Mouse (Mus musculus) large intestine, adult 2 months (tissue): ENCODE data around the gene Lrrfip1. TPM values are rescaled to one million over a fixed set of nuclear protein-coding genes. Genes with fewer than 3 reads are reported as not detected.

Experiments used
- DNase-seq: peaks from one replicate; pipeline ENCODE4 v3.0.0-alpha.2; 2012; ENCODE audit warnings: low read depth, low spot score
- WGBS: fragments of 180-500 bp; shearing (Covaris S2); methylation state at CpG from one replicate; pipeline ENCODE4 v1.1.7; 2018; 5-methylcytosine and 5-hydroxymethylcytosine counted together
- polyA plus RNA-seq: library from polyadenylated mRNA; depleted of rRNA; stranded (reverse); fragments of >200 nt; gene quantifications from 2 replicates; pipeline ENCODE4 v1.2.3, GENCODE M21; 2012

Lrrfip1 gene
- polyA plus RNA-seq, 1 experiment: 10.6 TPM

DNA sequence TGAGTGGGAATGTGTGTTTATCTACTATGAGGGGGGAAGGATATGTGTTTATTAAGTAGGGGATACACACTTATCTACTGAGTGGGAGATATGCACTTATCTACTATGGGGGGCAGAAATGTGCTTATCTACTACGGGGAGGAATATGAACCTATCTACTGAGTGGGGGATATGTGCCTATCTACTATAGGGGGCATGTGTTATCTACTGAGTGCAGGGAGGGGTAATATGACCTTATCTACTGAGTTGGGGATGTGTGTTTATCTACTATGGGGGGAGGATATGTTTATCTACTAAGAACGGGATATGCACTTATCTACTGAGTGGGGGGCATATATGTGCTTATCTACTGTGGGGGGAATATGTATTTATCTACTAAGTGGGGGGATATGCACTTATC is 20.8 kb downstream of the Lrrfip1 start:
- WGBS: 78% methylated on average over 2 of the region's 2 CpGs

DNA sequence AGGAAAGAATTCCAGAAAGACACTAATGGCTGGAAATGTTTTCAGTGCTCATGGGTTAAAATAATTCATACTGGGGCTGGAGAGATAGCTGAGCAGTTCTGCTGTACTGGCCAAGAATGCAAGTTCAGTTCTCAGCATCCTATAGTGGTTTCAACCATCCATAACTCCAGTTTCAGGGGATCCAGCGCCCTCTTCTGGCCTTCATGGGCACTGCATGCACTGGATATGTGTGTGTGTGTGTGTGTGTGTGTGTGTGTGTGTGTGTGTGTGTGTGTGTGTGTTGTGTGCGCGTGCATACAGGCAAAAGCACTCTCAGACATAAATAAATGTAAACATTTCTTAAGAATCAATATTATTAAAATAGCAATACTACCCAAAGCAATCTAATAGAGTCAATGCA is 22.8 kb downstream of the Lrrfip1 start:
- no peak for DNase-seq
- 61% methylated on average over 3 of the region's 3 CpGs for WGBS

More for the DNA sequence above, 20.8 kb downstream of the Lrrfip1 start:
- DNase-seq: no peak

DNA sequence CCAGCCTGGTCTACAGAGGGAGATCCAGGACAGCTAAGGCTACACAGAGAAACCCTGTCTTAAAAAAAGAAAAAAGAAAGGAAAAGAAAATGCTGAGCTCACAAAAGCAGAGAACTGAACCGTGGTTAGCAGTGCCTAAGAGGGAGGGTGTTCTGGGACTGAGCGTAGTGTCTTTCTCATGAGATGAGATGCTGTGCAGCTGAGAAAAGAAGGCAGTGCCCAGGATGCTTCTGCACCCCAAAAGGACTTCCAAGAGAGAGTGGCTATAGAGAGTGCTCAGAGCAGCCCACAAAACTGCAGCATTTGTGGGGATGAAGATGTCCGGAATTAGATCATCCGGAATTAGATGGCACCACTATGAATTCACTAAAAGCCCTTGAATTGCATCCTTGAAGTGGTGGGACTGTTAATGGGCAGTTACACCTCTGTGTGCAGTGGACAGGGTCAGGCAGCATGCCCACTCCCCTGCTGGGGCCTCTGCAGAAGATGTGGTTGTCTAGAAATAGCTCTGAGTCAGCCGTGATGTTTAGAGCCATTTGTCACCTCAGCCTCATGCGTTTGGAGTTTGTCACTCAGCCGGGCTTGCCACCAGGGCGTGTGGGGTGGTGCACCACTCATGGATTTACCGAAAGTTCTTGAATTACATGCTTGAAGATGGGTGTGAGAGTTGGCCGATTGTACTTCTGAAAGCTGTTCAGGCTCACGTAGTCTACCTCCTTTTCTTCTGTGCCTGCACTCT is 23.8 kb downstream of the Lrrfip1 start:
- WGBS: 67% methylated on average over 11 of the region's 11 CpGs
- no peak for DNase-seq

DNA sequence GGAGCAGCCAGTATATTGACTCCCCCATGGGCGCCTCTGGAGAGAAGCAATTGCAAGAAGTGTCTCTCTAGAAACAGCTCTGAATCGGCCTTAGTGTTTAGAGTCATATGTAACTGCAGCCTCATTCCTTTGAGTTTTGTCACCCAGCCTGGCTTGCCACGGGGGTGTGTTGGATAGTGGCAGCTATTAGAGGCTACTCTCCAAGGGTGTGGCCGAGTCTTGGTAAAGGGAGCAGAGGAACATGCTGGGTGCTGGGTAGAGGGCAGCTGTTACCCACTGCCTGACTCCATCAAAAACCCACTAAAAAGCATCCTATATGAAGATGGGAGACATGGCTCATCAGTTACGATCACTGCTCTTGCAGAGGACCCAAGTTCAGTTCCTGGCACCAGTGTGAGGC is 24.7 kb downstream of the Lrrfip1 start:
- no peak for DNase-seq
- WGBS: 39% methylated on average over 5 of the region's 5 CpGs

DNA sequence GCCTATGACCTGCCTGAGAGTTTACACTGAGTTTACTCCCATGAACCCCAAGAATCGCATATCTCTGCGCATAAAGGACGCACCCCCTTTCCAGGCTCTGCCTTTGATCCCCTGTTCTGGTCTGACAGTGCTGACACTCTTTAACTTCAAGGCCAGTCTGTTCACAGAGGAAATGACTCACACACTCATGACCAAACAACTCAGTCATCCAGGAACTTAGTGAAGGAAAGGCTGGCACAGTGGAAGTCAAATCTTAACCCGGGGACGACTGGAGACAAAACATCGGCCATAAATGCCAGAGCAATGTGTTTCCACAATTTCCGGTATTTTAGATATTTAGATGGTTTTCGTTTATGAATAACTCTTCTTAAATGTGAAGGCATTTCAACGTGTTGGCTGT is 25.4 kb downstream of the Lrrfip1 start:
- 11% methylated on average over 9 of the region's 9 CpGs for WGBS
- peak; percentile 76 for DNase-seq

DNA sequence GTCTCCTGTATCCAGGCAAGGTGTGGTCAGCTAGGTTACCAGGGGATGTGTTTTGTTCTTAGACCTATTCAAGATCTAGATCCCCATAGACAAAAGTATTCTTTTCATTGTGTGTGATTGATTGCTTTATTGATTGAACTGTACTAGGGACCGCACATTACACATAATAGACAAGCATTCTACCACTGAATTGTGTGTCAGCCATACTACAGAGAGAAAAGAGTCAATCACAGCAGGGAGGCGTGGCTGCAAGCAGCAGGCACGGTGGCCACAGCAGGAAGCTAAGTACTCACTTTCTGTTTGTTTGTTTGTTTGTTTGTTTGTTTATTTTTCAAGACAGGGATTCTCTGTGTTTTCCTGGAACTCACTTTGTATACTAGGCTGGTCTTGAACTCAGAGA is 25.9 kb downstream of the Lrrfip1 start:
- no peak for DNase-seq

DNA sequence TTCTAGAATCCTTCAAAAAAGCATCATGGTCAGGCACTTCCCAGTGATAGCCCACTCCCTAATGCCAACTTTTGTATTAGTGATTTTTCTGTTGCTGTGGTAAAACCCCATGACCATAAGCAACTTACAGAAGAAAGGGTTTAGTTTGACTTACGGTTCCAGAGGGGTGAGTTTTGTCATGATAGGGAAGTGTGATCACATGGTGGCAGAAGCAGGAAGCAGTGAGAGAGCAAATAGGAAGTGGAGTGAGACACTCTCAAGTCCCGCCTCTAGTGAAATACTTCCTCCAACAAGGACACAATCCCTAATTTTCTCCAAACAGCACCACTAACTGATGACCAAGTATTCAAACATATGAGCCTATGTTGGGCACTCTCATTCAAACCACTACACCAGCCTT is 28.4 kb downstream of the Lrrfip1 start:
- WGBS: 90% methylated on average over 2 of the region's 2 CpGs

More for the DNA sequence above, 25.9 kb downstream of the Lrrfip1 start:
- WGBS: 44% methylated on average over 3 of the region's 3 CpGs

DNA sequence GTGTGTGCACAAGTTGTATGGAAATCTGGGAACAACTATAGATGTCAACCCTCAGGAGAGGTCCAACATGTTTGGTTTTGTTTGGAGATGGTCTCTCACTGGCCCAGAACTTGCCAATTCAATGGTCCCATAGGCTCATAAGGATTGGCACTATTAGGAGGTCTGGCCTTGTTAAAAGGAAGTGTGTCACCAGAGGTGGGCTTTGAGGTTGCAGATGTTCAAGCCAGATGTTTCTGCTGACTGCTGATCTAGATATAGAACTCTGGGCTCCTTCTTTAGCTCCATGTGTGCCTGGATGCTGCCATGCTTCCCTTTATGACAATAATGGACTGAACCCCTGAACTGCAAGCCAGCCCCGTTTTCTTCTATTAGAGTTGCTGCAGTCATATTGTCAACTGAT is 31.8 kb downstream of the Lrrfip1 start:
- WGBS: 93% methylated on average over 1 of the region's 1 CpGs

More for the DNA sequence above, 28.4 kb downstream of the Lrrfip1 start:
- no peak for DNase-seq

DNA sequence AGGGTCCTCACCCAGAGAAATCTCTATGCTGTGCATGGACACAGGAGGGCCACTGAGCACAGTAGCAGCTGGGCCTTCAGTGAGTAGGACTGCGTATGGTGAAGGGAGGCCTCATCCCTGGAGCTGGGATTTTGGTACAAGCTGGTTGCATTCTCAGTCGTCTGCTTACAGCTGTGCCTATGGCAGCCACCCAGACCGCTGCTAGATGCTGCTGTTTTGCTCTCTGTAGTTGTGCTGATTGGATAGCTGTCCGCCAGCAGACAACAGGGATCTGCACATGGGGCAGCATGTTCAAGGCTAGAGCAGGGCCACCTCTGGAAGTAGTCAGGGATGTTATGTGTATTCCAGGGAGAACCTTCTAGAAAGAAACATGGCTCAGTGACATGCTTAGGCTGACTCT is 33.0 kb downstream of the Lrrfip1 start:
- WGBS: 69% methylated on average over 4 of the region's 4 CpGs

More for the DNA sequence above, 31.8 kb downstream of the Lrrfip1 start:
- DNase-seq: no peak

DNA sequence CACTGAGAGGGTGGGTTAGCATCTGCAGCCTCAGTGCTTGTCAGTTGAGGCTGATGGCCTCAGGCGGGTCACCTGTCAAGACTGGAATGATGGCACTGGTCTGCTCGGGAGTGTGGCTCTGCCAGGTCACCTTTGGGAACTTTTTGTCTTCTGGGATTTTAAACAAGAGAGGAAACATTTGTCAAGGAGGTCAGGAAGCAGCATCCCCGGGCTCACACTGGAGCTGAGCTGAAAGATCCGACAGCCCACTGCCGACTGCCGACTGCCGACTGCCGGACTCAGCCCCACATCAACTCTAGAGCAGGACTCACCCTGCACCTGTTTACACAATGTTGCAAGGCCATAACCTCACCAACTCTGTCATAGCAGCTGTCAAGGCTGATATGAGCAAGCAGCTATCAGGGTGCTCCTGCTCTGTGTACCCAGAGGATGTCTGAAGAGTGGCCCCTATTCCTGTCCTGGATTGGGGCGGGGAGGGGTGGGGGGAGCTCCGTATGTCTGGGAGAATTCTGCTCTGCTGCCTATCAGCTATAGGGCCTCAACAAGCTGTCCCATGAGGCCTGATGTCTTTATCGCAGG is 33.9 kb downstream of the Lrrfip1 start:
- DNase-seq: no peak
- 32% methylated on average over 11 of the region's 11 CpGs for WGBS

More for the DNA sequence above, 33.0 kb downstream of the Lrrfip1 start:
- no peak for DNase-seq

DNA sequence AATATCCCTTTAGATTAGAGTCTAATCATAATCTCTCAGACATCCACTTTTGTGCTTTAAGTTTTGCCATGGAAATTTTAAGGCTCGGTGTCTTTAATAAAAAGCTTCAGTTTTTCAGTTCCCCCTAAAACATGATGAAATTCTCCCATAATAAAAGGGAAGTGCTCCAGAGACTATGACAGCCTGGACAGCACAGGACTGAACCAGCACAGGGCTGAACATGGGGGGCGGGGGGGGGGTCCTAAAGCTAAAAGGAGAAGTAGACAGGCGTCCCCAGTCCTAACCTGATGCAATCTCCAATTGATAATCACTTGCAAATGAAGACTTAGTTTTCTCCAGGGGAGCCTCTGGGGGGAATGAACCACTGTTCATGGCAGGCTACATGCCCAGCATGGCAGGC is 36.0 kb downstream of the Lrrfip1 start:
- no peak for DNase-seq
- WGBS: 86% methylated on average over 3 of the region's 3 CpGs

DNA sequence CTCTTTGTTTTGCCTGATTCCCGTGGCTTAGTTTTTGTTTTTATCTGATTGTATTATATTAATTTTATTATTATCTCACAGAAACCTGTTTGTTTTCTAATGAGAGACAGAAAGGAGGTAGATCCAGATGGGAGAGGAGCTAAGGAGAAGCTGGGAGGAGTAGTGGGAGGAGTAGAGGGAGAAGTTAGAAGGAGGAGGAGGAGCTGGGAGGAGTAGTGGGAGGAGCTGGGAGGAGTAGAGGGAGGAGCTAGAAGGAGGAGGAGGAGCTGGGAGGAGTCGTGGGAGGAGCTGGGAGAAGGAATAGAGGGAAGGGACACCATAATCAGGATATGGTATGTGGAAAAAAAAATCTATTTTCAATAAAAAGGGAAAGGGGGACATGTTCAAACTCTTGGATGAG is 36.7 kb downstream of the Lrrfip1 start:
- DNase-seq: no peak
- WGBS: 58% methylated on average over 2 of the region's 2 CpGs

DNA sequence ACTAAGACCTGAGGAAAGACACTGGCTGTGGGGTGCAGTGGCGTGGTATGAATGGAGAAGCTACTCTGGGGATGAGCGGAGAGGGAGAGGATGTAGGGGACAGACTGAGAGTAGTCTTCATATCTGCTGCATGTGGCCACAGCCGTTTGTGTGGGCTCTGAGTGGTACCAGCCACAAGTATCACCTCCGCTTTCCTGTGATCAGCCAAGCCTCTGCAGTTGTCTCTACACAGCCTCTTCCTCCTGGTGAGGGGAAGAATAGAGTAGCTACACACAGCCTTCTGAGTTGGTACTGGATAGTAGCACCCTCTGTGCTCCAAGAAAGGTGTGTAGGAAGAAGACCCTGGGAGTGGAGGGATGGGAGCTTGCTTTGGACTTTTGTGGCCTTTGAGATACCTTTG is 38.7 kb downstream of the Lrrfip1 start:
- 83% methylated on average over 4 of the region's 4 CpGs for WGBS
- DNase-seq: no peak

DNA sequence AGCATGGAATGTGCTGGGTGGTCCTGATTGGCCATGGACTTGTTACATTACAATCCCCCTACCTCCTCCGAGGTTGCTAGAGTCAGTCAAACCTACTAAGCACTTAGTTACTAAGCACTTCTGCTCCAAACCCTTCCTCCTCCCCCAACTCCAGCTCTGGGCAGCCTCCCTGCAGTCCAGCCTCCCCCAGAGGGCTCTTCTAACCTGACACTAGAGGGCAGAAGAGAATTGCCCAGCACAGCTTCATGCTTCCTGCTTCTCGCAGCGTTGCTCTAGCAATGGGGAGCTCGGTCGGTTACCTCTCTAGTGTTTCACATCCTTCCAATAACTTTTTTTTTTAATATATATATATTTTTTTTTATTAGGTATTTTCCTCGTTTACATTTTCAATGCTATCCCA is 39.5 kb downstream of the Lrrfip1 start:
- no peak for DNase-seq
- 45% methylated on average over 6 of the region's 6 CpGs for WGBS

DNA sequence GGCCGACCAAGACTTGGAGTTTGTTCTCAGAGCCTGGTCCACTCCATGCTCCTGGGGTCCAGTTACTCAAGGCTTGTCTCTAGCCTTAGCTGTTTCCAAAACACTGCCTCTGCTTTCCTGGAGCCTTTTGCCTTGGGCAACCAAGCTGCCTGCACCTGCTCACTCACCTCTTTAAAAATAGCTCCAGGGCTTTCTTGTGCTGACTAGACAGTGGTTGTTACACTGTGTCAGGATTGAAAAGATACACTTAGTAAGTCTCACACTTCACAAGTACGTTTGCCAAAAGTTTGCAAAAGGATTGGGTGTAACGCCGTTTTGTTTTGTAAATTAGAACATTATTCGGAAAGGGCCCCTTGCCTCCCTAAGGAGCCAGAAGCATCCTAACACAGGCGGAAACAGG is 40.0 kb downstream of the Lrrfip1 start:
- no peak for DNase-seq
- WGBS: 75% methylated on average over 6 of the region's 6 CpGs

DNA sequence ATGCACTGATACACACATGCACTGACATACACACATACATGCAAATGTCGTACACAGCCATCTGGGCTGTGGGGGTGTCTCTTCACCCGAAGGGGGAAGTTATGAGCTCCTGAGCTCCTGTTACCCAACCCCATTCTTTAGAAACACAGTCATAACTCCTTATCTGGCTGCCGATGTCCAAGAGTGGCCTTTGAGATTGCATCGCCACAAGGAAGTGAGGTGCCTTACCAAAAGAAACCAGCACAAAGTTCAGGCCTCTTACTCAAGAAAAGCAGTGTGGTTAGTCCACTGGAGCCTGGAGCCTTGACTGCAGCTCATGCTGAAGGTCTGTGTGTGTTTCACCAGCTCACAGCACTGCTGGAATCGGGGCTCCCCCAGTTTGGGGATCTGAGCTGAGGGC is 43.1 kb downstream of the Lrrfip1 start:
- no peak for DNase-seq
- WGBS: 25% methylated on average over 5 of the region's 5 CpGs

DNA sequence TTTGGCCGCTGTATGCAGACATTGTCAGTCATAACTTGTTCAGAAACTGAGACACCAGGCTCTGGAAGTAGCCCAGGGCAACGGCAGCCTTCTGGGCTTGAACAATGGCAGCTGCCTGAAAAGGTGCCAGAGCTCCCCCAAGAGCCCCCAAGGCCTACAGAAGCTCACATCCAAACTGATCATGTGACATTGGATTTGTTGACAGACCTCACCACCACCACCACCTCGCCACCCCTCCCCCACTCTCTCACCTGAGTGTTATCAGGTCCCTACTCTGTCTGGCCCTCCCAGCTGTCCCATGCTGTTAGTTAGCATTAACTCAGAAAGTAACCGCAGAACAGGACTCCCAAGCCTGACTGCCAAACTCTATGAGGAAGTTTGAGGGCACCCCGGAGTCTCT is 44.7 kb downstream of the Lrrfip1 start:
- no peak for DNase-seq
- 26% methylated on average over 5 of the region's 5 CpGs for WGBS

DNA sequence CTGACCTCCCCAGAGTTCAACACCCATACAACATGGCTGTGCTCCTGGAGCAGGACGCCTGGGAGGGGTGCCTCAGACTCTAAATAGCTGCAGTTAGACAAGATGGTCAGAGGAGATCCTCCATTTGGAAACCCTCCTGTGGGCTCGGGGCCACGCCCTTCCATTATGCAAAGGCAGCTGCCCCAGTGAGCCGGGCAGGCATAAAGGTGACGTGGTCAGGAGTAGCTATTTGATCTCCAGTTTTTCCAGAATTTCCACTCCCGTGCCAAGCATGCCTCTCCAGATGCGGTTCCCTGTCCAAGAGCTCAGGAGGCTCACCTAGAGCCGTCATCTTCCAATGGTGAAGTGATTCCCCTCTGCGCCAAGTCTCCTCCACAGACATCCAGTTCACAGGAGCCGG is 45.6 kb downstream of the Lrrfip1 start:
- no peak for DNase-seq
- 42% methylated on average over 10 of the region's 10 CpGs for WGBS

DNA sequence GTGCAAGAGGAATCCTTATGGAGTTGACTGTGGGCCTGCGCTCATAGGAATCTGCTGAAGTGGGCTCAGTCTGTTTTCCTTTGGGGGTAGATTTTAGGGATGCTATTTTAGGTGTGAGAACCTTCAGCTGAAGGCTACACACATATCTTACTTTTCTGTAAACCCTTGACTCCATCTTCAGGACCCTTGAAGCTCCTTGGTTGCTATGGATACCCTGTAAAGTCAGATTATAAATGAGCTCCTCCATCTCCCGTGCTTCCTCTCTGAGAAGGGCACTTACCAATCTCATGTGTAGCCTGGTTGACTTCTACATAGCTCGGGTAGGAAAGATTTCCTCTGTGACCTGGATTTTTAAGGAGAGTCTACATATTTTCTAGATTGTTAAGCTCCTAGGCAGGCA is 46.1 kb downstream of the Lrrfip1 start:
- DNase-seq: no peak
- WGBS: 77% methylated on average over 3 of the region's 3 CpGs

DNA sequence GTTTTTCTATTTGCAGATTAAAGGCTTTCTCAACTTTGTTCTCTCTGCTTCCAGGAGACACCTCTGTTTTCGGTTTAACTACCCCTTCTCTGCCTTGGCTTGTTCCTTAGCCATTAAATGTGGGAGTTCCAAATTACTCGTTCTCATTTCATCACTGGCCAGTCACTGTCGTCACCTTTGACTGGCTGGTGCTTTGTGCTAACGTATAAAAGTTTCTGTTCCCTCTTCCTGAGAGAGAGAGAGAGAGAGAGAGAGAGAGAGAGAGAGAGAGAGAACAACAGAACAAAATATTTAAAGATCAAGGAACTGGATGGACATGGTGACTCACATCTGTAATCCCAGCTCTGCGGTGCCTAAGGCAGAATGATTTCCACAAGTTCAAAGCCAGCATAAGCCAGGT is 47.7 kb downstream of the Lrrfip1 start:
- DNase-seq: no peak
- 67% methylated on average over 5 of the region's 5 CpGs for WGBS

DNA sequence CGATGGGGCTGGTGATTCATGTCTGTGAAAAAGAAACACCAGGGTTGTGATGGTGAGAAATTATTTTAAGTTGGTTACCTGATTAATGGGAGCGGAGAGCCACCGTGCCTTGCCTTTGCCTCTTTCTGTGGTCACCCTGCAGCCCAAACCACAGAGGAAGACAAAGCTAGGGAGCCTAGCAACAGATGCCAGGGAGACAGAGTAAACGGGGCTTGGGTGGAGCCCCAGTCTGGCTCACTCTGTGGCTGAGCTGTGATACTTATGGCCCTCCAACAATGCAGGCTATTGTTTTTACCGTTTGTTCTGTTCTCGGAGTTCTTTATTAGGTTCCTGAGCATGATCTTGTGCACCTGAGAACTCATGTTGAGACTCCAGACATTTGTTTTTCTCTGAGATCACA is 50.8 kb downstream of the Lrrfip1 start:
- no peak for DNase-seq
- WGBS: 40% methylated on average over 6 of the region's 6 CpGs
